ENCODE assay signal across 9 mouse cellular contexts in genomic region chr19:58558352-58558751, GRCm38 (mm10). TPM values are rescaled to one million over a fixed set of nuclear protein-coding genes. Genes with fewer than 3 reads are reported as not detected.
DNase-seq lines count a peak whose midpoint lies in the region; ATAC-seq lines count a peak whose summit lies in the region.
"Had no signal": no experiment of that assay in that cellular context is flagged by ENCODE, and none has a peak within 500 bp of the region (broad histone marks: within the 10 kb centered on the region; RNA-seq: fewer than 3 reads in every experiment).

No protein-coding gene starts in this region.

- DNase-seq in frontal cortex, adult 2 months (ENCODE audit: extremely low spot score in 1 of 2, low spot score in 1 of 2): peak; percentile 8 to 84
- peak; percentile 12 for DNase-seq in right cerebral cortex, adult 18-20 months
- DNase-seq in right cerebral cortex, postnatal 36 days (ENCODE audit: low spot score in 2 of 2): no peak
- peak; percentile 75 to 80 for DNase-seq in cerebellum, postnatal 10 days
- peak; percentile 15 to 66 for DNase-seq in kidney, postnatal 36 days
- peak; percentile 60 for DNase-seq in mesoderm, embryonic 11.5 days (ENCODE audit: low read depth, low spot score)
- no peak for DNase-seq in spleen, postnatal 14 days (ENCODE audit: low spot score in 2 of 2)

- no peak for ATAC-seq in frontal cortex, adult (ENCODE audit: low TSS enrichment)

RNA-seq across cellular contexts. Expression of gene Ccdc172, which starts 46.6 kb away (rescaled TPM):
- polyA plus RNA-seq in frontal cortex, adult 2 months (2012; rRNA removed): not detected in 2 replicates
- polyA plus RNA-seq: neural tube, embryonic 12.5 days had no signal

Comparison
In these comparisons a context has a peak if more than half of its experiments do, and no peak if none do; other contexts are left out.
1. DNase-seq: peak in frontal cortex, adult 2 months (2 of 2), right cerebral cortex, adult 18-20 months (single experiment), cerebellum, postnatal 10 days (2 of 2), kidney, postnatal 36 days (2 of 2) and mesoderm, embryonic 11.5 days (single experiment); none in right cerebral cortex, postnatal 36 days (0 of 2) and spleen, postnatal 14 days (0 of 2).